Mouse (Mus musculus): Measurements from ENCODE around the gene Spata20. TPM values are rescaled to one million over a fixed set of nuclear protein-coding genes. Genes with fewer than 3 reads are reported as not detected.
A peak's percentile ranks its signal among the peaks of the same experiment; 100 is the strongest.

Gene Spata20
- polyA plus RNA-seq, 1 experiment from 2014 or later = 0.38 TPM

GRCm38 (mm10) chr11:94469136-94470064 is 16.6 kb downstream of the Spata20 start:
- H3K4me3 ChIP-seq = no peak overlapping the region

GRCm38 (mm10) chr11:94468582-94469064 is 17.4 kb downstream of the Spata20 start:
- no peak overlapping the region for H3K4me3 ChIP-seq

More at GRCm38 (mm10) chr11:94469136-94470064, 16.6 kb downstream of the Spata20 start:
- peak overlapping the region; percentile 19; the same call in 1 of the 2 replicates for H3K9ac ChIP-seq (replicated peaks)
- no peaks in the 10 kb centered on the region for H3K9me3 ChIP-seq
- H3K27ac ChIP-seq (replicated peaks) = peak overlapping the region; percentile 94
- H3K36me3 ChIP-seq = no peaks in the 10 kb centered on the region
- 6% methylated on average over 9 of the region's 9 CpGs for WGBS
- peaks cover 70% of the 10 kb centered on the region for H3K4me1 ChIP-seq
- 0 out of 2 replicates have a peak, but pooled peaks have one; percentile 1 for ATAC-seq (replicated peaks)
- peak overlapping the region; percentile 24 for H3K4me2 ChIP-seq (replicated peaks)
- H3K27me3 ChIP-seq = peaks cover 5% of the 10 kb centered on the region; the same call in 1 of the 2 replicates

DNA sequence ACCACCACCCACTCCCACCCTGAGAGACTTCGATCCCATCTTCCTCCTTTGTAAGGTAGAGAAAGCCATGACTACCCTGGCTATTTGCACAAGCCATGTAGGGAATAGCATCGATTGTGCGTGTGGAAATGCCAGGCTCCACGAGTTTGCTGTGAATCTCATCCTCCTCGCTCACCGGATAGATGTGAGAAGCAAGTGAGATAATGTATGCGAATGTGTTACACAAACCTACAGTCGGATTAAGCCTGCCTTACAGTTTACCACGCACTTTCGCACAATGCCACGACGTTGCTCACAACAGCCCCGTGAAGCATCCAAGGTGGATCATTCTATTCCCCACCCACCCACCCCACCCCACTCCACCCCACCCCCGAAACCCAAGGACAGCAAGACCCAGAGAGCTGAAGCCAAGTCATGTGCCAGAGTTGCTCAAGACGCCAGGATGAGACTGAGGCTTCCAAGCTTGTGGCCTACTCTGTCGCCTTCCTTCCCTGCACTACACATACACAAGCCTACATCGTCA is 19.6 kb downstream of the Spata20 start:
- no peak for ATAC-seq (replicated peaks)
- 85% methylated on average over 17 of the region's 17 CpGs for WGBS
- Histone ChIP-seq H3K27me3 (no peaks in the 10 kb centered on the region), H3K27ac (replicated peaks) (0 out of 2 replicates have a peak overlapping the region, but pooled peaks have one; percentile 9), H3K4me2 (replicated peaks) (no peak overlapping the region), H3K4me3 (no peak overlapping the region), H3K9ac (replicated peaks) (no peak overlapping the region), H3K36me3 (no peaks in the 10 kb centered on the region), H3K4me1 (peaks cover 49% of the 10 kb centered on the region), H3K9me3 (no peaks in the 10 kb centered on the region)

More at GRCm38 (mm10) chr11:94468582-94469064, 17.4 kb downstream of the Spata20 start:
- Histone ChIP-seq H3K9ac (replicated peaks) (no peak overlapping the region), H3K36me3 (no peaks in the 10 kb centered on the region), H3K4me2 (replicated peaks) (peak overlapping the region; percentile 24), H3K27me3 (peaks cover 5% of the 10 kb centered on the region; the same call in 1 of the 2 replicates), H3K4me1 (peaks cover 70% of the 10 kb centered on the region), H3K27ac (replicated peaks) (peak overlapping the region; percentile 94), H3K9me3 (no peaks in the 10 kb centered on the region)
- 4% methylated on average over 4 of the region's 4 CpGs for WGBS
- ATAC-seq (replicated peaks) = peak; percentile 87

GRCm38 (mm10) chr11:94464170-94464569 is 21.8 kb downstream of the Spata20 start:
- H3K27ac ChIP-seq (replicated peaks) = no peak overlapping the region
- no peak overlapping the region for H3K4me3 ChIP-seq
- ATAC-seq (replicated peaks) = no peak
- no peaks in the 10 kb centered on the region for H3K27me3 ChIP-seq
- H3K36me3 ChIP-seq = no peaks in the 10 kb centered on the region
- no peak overlapping the region for H3K9ac ChIP-seq (replicated peaks)
- 54% methylated on average over 2 of the region's 2 CpGs for WGBS
- H3K4me2 ChIP-seq (replicated peaks) = no peak overlapping the region
- H3K4me1 ChIP-seq = peaks cover 29% of the 10 kb centered on the region
- H3K9me3 ChIP-seq = no peaks in the 10 kb centered on the region

DNA sequence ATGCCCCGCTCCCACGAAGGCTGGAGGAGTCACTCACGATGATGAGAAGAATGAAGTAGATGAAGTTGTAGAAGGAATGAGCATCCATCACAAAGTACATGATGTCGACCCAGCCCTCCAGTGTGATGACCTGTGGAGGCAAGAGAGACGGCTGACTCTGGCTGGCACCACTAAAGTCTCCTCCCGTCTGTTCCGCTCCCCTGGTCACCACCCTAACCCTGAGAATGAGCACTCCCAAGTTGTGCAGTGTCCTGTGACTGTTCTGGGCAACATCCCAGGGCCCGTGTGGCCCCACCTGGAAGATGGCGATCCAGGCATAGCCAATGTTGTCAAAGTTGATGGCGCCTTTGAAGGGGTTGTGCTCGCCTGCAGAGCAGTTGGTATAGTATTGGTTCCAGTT is 24.1 kb downstream of the Spata20 start:
- peaks cover 15% of the 10 kb centered on the region for H3K4me1 ChIP-seq
- no peaks in the 10 kb centered on the region for H3K36me3 ChIP-seq
- H3K4me3 ChIP-seq = no peak overlapping the region
- no peak overlapping the region for H3K27ac ChIP-seq (replicated peaks)
- H3K9me3 ChIP-seq = no peaks in the 10 kb centered on the region
- H3K4me2 ChIP-seq (replicated peaks) = no peak overlapping the region
- no peak for ATAC-seq (replicated peaks)
- no peak overlapping the region for H3K9ac ChIP-seq (replicated peaks)
- 92% methylated on average over 11 of the region's 11 CpGs for WGBS
- no peaks in the 10 kb centered on the region for H3K27me3 ChIP-seq

DNA sequence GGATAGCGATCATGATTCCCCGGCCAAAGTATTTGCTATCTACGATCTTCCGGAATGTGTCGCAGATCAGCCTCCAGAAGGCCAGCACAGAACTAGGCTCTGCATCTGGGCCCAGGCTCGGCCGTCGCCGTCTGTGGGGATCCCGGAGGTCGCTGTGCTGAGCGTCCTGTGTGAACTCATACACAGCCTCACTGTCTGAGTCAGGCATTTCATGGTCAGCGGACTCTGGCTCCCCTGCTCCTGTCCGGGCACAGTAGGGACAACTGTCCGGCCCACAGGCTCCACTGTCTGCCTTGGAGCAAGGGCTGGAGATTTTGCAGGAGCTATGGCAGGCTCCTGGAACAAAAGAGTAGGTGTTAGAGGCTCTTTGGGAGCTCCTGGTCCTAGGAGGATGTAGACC is 29.0 kb downstream of the Spata20 start:
- no peak for ATAC-seq (replicated peaks)
- no peaks in the 10 kb centered on the region for H3K36me3 ChIP-seq
- H3K27ac ChIP-seq (replicated peaks) = no peak overlapping the region
- no peak overlapping the region for H3K4me3 ChIP-seq
- no peak overlapping the region for H3K4me2 ChIP-seq (replicated peaks)
- H3K4me1 ChIP-seq = peaks cover 12% of the 10 kb centered on the region
- 89% methylated on average over 15 of the region's 15 CpGs for WGBS
- no peaks in the 10 kb centered on the region for H3K27me3 ChIP-seq
- H3K9ac ChIP-seq (replicated peaks) = no peak overlapping the region
- no peaks in the 10 kb centered on the region for H3K9me3 ChIP-seq

DNA sequence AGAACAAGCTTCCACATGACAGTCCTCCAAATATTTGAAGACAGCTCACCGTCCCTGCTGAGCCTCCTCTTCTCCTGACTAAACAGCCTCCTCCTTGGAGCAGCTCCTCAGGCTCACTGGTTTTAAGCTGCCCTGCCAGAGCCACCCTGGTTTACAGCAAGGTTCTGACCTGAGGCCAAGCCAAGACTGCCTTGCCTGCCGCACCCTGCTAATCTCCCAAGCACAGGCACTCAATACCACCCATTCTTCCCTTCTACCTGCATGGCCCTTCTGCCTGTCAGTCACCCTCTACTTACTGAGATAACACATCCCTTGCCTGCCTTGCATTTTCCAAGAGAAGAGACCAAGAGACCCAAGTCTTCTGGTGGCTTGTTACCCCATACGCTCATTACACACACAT is 29.6 kb downstream of the Spata20 start:
- no peak for ATAC-seq (replicated peaks)
- no peaks in the 10 kb centered on the region for H3K9me3 ChIP-seq
- no peaks in the 10 kb centered on the region for H3K36me3 ChIP-seq
- no peak overlapping the region for H3K9ac ChIP-seq (replicated peaks)
- H3K4me1 ChIP-seq = peaks cover 12% of the 10 kb centered on the region
- H3K4me3 ChIP-seq = no peak overlapping the region
- H3K27me3 ChIP-seq = no peaks in the 10 kb centered on the region
- no peak overlapping the region for H3K4me2 ChIP-seq (replicated peaks)
- H3K27ac ChIP-seq (replicated peaks) = no peak overlapping the region
- WGBS = 81% methylated on average over 3 of the region's 3 CpGs

- Histone ChIP-seq H3K4me3 (no peak overlapping the region), H3K27ac (replicated peaks) (no peak overlapping the region), H3K36me3 (no peaks in the 10 kb centered on the region), H3K9me3 (no peaks in the 10 kb centered on the region), H3K4me1 (peaks cover 15% of the 10 kb centered on the region), H3K9ac (replicated peaks) (no peak overlapping the region), H3K4me2 (replicated peaks) (no peak overlapping the region), H3K27me3 (no peaks in the 10 kb centered on the region)
- ATAC-seq (replicated peaks) = 0 out of 2 replicates have a peak, but pooled peaks have one; percentile 44
- WGBS = 60% methylated on average over 10 of the region's 10 CpGs
Measured at GRCm38 (mm10) chr11:94455161-94455820, 30.7 kb downstream of the Spata20 start.

- H3K4me1 ChIP-seq = peaks cover 20% of the 10 kb centered on the region
- no peaks in the 10 kb centered on the region for H3K9me3 ChIP-seq
- ATAC-seq (replicated peaks) = no peak
- H3K4me2 ChIP-seq (replicated peaks) = no peak overlapping the region
- no peak overlapping the region for H3K9ac ChIP-seq (replicated peaks)
- WGBS = 67% methylated on average over 5 of the region's 5 CpGs
- H3K27ac ChIP-seq (replicated peaks) = no peak overlapping the region
- H3K36me3 ChIP-seq = no peaks in the 10 kb centered on the region
- H3K27me3 ChIP-seq = no peaks in the 10 kb centered on the region
- H3K4me3 ChIP-seq = no peak overlapping the region
Measured at GRCm38 (mm10) chr11:94454756-94455155, 31.2 kb downstream of the Spata20 start.

- no peak for ATAC-seq (replicated peaks)
- Histone ChIP-seq H3K9me3 (no peaks in the 10 kb centered on the region), H3K27ac (replicated peaks) (no peak overlapping the region), H3K9ac (replicated peaks) (no peak overlapping the region), H3K27me3 (no peaks in the 10 kb centered on the region), H3K4me1 (peaks cover 33% of the 10 kb centered on the region), H3K36me3 (no peaks in the 10 kb centered on the region), H3K4me3 (no peak overlapping the region), H3K4me2 (replicated peaks) (no peak overlapping the region)
- 76% methylated on average over 12 of the region's 12 CpGs for WGBS
Measured at GRCm38 (mm10) chr11:94451091-94451773, 34.7 kb downstream of the Spata20 start.

GRCm38 (mm10) chr11:94449886-94450285 is 36.1 kb downstream of the Spata20 start:
- H3K4me2 ChIP-seq (replicated peaks) = no peak overlapping the region
- no peaks in the 10 kb centered on the region for H3K9me3 ChIP-seq
- H3K27me3 ChIP-seq = no peaks in the 10 kb centered on the region
- no peaks in the 10 kb centered on the region for H3K36me3 ChIP-seq
- H3K4me3 ChIP-seq = no peak overlapping the region
- H3K9ac ChIP-seq (replicated peaks) = no peak overlapping the region
- ATAC-seq (replicated peaks) = no peak
- WGBS = 41% methylated on average over 5 of the region's 5 CpGs
- H3K27ac ChIP-seq (replicated peaks) = peak overlapping the region; percentile 71
- H3K4me1 ChIP-seq = peaks cover 35% of the 10 kb centered on the region
